Mouse (Mus musculus): ENCODE data around the gene Cacna2d2. TPM values are rescaled to one million over a fixed set of nuclear protein-coding genes. Genes with fewer than 3 reads are reported as not detected.
A peak's percentile ranks its signal among the peaks of the same experiment; 100 is the strongest.

Gene Cacna2d2
- total RNA-seq, 4 experiments from 2014 or later: 14.6 to 21.0 (median 17.0) TPM

- DNase-seq (ENCODE audit: low spot score in 2 of 2): no peak
These were observed 94.8 kb downstream of the Cacna2d2 start for GRCm38 (mm10) chr9:107494238-107494637.

GRCm38 (mm10) chr9:107496359-107496758 lies 96.9 kb downstream of the Cacna2d2 start:
- DNase-seq (ENCODE audit: low spot score in 2 of 2): no peak

GRCm38 (mm10) chr9:107500708-107501286 lies 101.4 kb downstream of the Cacna2d2 start:
- DNase-seq (ENCODE audit: low spot score in 2 of 2): no peak

- DNase-seq (ENCODE audit: low spot score in 2 of 2): no peak
These were observed 102.9 kb downstream of the Cacna2d2 start for GRCm38 (mm10) chr9:107502131-107502846.

GRCm38 (mm10) chr9:107504662-107505537 lies 105.5 kb downstream of the Cacna2d2 start:
- no peak for DNase-seq (ENCODE audit: low spot score in 2 of 2)

- peak in 1 of 2 experiments; percentile 63 for DNase-seq (ENCODE audit: low spot score in 2 of 2)
These were observed 108.9 kb downstream of the Cacna2d2 start for GRCm38 (mm10) chr9:107508266-107508665.

- no peak for DNase-seq (ENCODE audit: low spot score in 2 of 2)
These were observed 111.1 kb downstream of the Cacna2d2 start for GRCm38 (mm10) chr9:107510384-107511100.

GRCm38 (mm10) chr9:107511436-107511835 lies 112.0 kb downstream of the Cacna2d2 start:
- DNase-seq (ENCODE audit: low spot score in 2 of 2): no peak

GRCm38 (mm10) chr9:107512326-107512725 lies 112.9 kb downstream of the Cacna2d2 start:
- no peak for DNase-seq (ENCODE audit: low spot score in 2 of 2)

- DNase-seq (ENCODE audit: low spot score in 2 of 2): peak; percentile 55 to 85
These were observed 115.0 kb downstream of the Cacna2d2 start for GRCm38 (mm10) chr9:107514303-107514955.

- no peak for DNase-seq (ENCODE audit: low spot score in 2 of 2)
These were observed 120.9 kb downstream of the Cacna2d2 start for GRCm38 (mm10) chr9:107520331-107520730.

- DNase-seq (ENCODE audit: low spot score in 2 of 2): no peak
These were observed 121.8 kb downstream of the Cacna2d2 start for GRCm38 (mm10) chr9:107521190-107521589.

GRCm38 (mm10) chr9:107521711-107522399 lies 122.4 kb downstream of the Cacna2d2 start:
- no peak for DNase-seq (ENCODE audit: low spot score in 2 of 2)

GRCm38 (mm10) chr9:107522400-107522711 lies 122.9 kb downstream of the Cacna2d2 start:
- DNase-seq (ENCODE audit: low spot score in 2 of 2): no peak

- DNase-seq (ENCODE audit: low spot score in 2 of 2): peak; percentile 57 to 58
These were observed 127.0 kb downstream of the Cacna2d2 start for GRCm38 (mm10) chr9:107526198-107527026.

- DNase-seq (ENCODE audit: low spot score in 2 of 2): peak; percentile 95 to 97
These were observed 134.5 kb downstream of the Cacna2d2 start, which contains the start of gene Tmem115 for GRCm38 (mm10) chr9:107533791-107534407. Gene Tmem115 (plus strand): TSS chr9:107533945.

GRCm38 (mm10) chr9:107534408-107535202 lies 135.2 kb downstream of the Cacna2d2 start:
- no peak for DNase-seq (ENCODE audit: low spot score in 2 of 2)

- DNase-seq (ENCODE audit: low spot score in 2 of 2): peak in 1 of 2 experiments; percentile 62
These were observed 138.8 kb downstream of the Cacna2d2 start for GRCm38 (mm10) chr9:107538231-107538630.

All from layer of hippocampus, adult 8-10 months (tissue).